Mouse (Mus musculus) thymus, adult 2 months (tissue): Measurements from ENCODE around the gene Vtcn1.

Experiments
- CTCF ChIP-seq: fragments of 200-500 bp; IDR thresholded peaks from 2 replicates; pipeline ENCODE4 v1.5.1; 2012; ENCODE audit warnings: mild to moderate bottlenecking, control low read depth, low read length, moderate library complexity, borderline replicate concordance; ENCODE audit not compliant: control insufficient read depth, poor library complexity, insufficient read depth; ENCODE audit errors: extremely low read depth
- POLR2A ChIP-seq: fragments of 200-500 bp; IDR thresholded peaks from 2 replicates; pipeline ENCODE4 v1.6.1; 2012; ENCODE audit warnings: mild to moderate bottlenecking, low read length, control low read depth, moderate library complexity; ENCODE audit not compliant: control insufficient read depth, poor library complexity, insufficient read depth; ENCODE audit errors: extremely low read depth

- no peak for TF ChIP-seq CTCF
- no peak for TF ChIP-seq POLR2A
Observed at GRCm38 (mm10) chr3:100932077-100932944, 107.1 kb downstream of the Vtcn1 start.
